ENCODE assay signal across 16 mouse cellular contexts in the genomic region with DNA sequence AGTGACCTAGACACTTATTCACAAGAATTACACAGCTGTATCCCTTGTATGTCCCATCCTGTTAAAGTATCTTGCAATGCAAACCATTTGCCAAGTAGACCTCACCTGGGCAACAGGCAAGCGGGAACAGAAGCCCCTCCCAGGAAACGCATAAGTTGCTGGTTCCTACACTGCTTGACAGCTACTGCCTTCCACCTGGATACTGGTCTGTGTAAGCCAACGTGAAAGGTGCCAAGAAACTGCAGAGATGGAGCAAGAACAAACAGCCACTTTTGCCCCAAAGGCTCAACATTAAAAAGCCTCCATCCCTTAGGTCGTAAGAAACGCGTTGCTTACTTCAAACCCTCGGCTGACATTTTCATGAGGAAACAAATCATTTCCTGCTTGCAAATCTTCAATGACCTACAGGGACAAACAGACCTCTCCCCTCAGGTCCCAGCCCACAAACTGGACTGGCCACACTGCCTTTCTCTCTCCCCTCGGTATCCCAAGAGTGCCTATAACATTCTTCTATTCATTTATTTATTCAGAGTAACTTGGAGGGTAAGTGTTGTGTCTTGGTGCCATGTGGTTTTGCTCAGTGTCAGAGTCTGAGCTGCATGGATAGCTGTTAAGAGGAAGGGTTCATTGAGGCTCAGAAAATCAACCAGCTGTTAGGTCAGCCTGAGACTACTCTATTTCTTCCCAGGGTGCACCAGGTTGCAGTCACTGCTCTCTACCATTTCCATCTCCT.
"Had no signal": no experiment of that assay in that cellular context is flagged by ENCODE, and none has a peak within 500 bp of the region (broad histone marks: within the 10 kb centered on the region; RNA-seq: fewer than 3 reads in every experiment).

No protein-coding gene starts in this region.

- H3K27me3 ChIP-seq: megakaryocyte, embryonic 14.5 days; midbrain, embryonic 12.5 days; neural tube, embryonic 13.5 days had no signal

- H3K9ac ChIP-seq: liver, embryonic 15.5 days; midbrain, embryonic 12.5 days; neural tube, embryonic 13.5 days had no signal

- H3K9me3 ChIP-seq: limb, embryonic 10.5 days; liver, embryonic 15.5 days; midbrain, embryonic 12.5 days had no signal

- ATAC-seq: midbrain, embryonic 16.5 days had no signal

- H3K27ac ChIP-seq: left cerebral cortex, adult 2 months; limb, embryonic 10.5 days; liver, embryonic 15.5 days; macrophage; midbrain, embryonic 12.5 days; neural tube, embryonic 13.5 days had no signal

- H3K4me2 ChIP-seq: liver, embryonic 11.5 days; liver, embryonic 15.5 days; midbrain, embryonic 12.5 days; neural tube, embryonic 13.5 days had no signal

- H3K4me3 ChIP-seq: left cerebral cortex, adult 2 months; limb, embryonic 10.5 days; liver, embryonic 15.5 days; megakaryocyte, embryonic 14.5 days; midbrain, embryonic 12.5 days; neural tube, embryonic 13.5 days had no signal

- DNase-seq: lung, adult 2 months; lung, postnatal 10 days; retina, postnatal 1 day; right cerebral cortex, postnatal 4 days; spleen, adult 18-20 months; thymus, adult 18-20 months; thymus, postnatal 14 days had no signal

- H3K4me1 ChIP-seq: liver, embryonic 15.5 days; megakaryocyte, embryonic 14.5 days; midbrain, embryonic 12.5 days had no signal

- H3K36me3 ChIP-seq: limb, embryonic 10.5 days; liver, embryonic 15.5 days; midbrain, embryonic 12.5 days; neural tube, embryonic 13.5 days had no signal
